Mouse (Mus musculus) mature B cell (primary cell): ENCODE data around the gene Dscaml1.
"Not testable (repeated sequence)": the region's sequence is repeated elsewhere in the genome, so short reads cannot be mapped to it uniquely, and the experiment has no call there.

Source experiments
- in situ Hi-C: fragments of 300-500 bp; cut with MboI; formaldehyde crosslinking; loops from 2 replicates; pipeline ENCODE4 v1.14.3; 2019

The Dscaml1 gene

DNA sequence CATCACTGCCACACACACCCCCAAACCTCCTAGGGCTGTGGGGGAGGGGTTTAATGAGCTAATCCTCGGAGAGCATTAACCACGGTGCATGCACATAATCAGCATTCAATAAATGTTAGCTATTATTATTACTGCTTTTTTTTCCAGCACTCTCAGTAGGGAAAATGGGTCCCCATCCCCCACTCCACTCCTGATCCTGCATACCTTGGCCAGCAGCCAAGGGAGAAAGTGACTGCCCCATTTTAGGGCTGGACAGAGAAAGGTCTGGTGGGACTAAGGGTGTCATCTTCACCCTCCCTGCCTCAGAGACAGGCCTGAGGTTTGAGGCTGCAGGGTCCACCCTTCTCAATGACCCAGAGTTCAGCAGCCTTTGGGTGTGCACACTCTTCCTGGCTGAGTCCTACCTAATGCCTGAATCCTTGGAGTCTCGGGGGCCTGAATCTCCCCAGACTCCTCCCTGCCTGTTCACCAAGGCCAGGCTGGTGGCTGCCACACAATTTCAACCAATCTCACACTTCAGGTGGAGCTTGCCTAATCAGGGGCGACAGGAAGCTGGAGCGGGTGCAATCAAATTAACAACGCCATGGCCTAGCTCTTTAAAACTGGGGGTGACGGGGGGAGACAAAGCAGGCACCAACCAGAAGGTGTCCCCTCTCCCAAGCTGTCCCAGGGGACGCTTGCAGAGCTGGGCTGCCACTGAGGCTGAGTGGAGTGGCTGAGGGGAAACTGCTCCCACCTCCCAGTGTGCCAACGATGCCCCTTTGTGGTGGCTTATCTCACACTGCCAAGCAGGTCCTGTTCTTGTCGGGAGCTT is 267.2 kb downstream of the Dscaml1 start:
- in situ Hi-C loops = no loop called here

DNA sequence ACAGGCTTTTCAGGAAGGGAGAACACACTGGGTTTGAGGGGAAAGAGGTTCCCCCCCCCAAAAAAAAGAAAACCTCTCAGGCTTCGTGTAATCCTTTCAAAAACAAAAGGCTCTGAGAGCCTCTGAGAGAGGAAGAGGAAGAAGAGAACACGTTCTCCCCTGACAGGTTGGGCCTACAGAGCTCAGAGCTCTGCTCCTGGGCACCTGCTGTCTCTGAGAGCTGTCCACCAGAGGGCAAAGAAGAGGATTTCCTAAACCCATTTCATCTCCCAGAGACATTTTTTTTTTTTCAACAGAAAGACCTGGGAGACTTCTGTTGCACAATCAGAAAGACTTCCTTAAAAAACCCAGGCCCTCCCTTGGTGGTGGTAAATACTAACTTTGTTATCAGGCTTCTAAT is 267.8 kb downstream of the Dscaml1 start:
- in situ Hi-C loops = no loop called here

DNA sequence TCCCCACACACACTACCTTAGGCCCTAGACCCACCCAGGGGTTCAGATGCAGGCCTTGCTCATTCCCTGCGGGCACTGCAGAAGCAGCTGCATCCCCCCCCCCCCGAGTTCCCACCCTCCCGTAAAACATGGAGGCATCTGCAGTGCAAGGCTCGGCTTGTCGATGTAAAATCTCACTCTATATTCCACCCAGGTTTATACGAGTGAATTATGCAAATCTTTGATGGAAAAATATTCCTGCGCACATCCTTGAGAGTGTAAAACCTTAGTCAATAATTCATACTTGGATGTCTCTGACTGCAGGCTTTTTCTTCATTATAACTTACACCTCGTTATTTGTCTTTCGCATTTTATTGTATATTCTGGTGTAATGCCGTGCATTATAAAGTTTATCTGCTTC is 272.7 kb downstream of the Dscaml1 start:
- in situ Hi-C loops = no loop called here

DNA sequence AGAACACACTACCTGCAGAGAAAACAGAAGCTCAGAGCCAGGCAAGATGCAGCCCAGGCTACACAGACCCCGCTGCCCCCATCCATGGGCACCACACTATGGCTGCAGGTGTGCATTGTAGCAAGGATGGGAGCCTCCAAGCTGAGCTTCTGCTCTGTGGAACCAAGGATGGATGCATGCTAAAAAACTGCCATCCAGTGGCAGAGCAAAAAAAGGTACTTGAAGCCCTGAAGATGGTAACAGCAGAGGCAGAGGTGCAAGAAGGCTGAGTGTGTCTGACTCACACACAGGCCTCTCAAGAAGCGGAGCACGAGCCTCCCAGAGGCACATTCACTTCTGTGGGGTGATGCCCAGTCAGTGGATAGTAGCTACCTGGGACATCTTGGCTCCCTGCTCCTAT is 276.8 kb downstream of the Dscaml1 start:
- in situ Hi-C loops = no loop called here

DNA sequence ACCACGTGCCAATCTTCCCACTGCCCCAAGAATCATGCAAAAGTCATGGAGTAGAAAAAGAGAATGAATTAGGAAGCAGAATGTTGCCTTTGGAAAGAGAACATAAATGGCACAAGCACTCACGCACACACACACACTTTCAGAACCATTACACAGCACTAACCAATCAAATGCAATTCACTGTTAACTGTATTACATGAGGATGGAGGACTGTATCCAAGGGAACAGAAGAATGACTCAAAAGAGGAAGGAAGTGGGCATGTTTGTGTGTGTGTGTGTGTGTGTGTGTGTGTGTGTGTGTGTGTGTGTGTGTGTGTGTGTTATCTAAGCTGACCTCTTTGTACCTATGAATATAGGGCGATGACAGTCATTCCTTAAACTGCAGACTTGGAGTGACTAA is 278.0 kb downstream of the Dscaml1 start:
- in situ Hi-C loops = no loop called here

DNA sequence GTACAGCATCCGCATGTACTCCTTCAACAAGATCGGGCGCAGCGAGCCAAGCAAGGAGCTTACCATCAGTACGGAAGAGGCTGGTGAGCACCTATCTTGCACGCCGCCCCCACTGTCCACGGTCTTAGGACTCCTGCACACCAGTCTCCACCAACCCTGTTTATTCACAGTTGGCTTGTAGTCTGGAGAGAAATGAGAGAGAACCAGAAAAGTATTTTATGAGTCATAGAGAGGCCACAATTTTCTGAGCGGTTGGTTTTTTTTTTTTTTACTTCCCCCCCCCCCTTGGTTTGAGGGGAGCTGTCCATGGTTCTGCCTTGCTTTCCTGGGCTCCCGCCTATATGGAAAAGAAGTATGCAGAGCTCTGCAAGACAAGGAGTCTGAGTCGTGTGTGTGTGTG is 283.9 kb downstream of the Dscaml1 start:
- in situ Hi-C loops = no loop called here

DNA sequence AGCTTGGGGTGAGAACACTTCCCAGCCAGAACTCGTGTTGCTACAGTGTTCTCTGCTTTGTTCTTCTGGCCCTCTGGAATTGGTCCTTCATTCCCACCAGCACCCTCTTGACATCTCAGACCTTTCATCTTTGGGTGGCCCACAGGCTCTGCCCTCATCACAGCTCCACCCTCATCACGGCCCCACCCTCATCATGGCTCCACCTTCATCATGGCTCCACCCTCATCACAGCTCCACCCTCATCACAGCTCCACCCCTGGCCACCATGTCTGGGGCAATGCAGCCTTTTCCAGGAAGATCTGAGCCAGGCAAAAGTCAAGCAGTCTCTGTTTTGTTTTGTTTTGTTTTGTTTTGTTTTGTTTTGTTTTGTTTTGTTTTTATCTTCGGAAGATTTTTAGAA is 289.0 kb downstream of the Dscaml1 start:
- in situ Hi-C loops = no loop called here

DNA sequence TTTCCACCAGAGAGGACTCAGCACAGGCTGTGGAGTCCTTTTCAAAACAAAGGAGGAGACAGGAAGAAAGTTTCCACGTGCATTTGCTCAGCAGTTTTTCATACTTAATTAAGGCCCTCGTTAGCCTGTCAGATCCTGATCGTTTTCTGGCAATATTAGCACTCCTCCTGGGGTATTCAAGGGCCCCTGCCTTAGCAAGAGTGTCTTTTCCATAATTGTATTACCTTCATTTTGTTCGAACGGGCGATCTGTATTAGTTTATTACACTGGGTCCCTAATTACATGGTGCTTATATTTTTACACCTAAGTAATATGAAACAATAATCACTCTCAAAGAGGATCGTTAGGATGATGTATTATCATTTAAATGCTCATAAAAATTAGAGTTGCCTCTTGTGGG is 293.6 kb downstream of the Dscaml1 start:
- in situ Hi-C loops = no loop called here

DNA sequence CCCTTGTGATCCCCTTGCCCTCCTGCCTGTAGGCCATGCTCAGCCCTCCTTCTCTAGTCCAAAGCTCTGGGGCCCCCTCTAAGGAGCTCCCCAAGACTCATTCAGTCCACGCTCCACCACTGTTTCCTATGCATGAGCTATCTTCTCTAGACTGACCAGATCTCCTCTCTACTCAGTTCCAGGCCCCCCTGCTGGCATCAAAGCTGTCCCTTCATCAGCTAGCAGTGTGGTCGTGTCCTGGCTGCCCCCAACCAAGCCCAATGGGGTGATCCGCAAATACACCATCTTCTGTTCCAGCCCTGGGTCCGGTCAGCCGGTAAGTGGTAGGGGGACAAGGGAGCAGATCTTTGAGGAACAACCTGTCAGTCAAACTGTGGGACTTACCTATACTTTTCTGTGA is 305.4 kb downstream of the Dscaml1 start:
- in situ Hi-C loops = no loop called here

DNA sequence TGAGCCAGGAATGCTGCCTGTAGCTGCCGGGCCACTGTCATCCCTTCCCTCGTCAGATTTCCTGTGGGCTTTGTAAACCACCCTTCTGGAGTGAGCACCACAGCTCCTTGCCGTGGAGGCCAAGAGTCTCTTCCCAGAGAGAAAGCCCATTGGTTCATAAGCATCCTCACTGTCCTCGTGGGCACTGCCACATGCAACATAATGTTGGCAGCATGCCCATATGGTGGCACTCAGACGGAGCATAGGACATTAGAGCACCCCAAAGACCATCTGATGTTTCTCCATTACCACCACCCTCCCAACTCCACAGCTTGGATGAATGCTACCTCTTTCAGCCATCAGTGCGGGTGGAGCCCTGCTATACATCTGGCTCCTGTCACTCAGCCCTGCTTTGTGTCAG is 306.8 kb downstream of the Dscaml1 start:
- in situ Hi-C loops = no loop called here

DNA sequence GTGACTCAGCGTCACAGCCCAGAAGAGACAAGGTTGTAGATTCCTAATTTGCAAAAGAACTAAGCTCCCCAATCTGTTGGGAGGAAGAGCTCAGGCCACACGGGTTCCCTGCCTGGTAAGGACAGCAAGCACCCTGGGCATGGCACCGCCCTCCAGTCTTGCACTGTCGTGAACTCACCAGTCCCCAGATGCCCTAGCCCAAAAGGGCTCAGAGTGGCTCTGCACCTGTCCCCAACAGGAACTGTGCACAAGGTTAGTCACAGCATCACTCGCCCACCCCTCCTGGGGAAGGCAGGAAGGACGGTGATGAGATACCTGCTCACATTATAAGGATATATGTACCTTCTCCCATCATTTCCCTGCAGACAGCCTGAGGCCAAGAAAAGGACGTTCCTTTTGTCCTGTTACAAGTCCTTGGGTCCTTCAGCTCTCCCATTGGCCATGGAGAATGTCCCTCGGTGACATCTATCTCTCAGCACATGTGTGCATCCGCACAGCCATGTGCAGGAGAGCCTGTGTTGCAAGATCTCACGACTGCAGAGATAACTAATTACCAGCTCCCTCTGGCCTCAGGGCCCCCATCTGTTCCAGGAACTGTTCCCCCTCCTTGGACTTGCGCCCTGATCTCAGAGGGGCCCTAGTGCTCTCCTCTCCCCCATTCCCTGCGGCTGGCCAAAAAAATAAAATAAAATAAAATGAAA is 312.7 kb downstream of the Dscaml1 start:
- in situ Hi-C loops = no loop called here

DNA sequence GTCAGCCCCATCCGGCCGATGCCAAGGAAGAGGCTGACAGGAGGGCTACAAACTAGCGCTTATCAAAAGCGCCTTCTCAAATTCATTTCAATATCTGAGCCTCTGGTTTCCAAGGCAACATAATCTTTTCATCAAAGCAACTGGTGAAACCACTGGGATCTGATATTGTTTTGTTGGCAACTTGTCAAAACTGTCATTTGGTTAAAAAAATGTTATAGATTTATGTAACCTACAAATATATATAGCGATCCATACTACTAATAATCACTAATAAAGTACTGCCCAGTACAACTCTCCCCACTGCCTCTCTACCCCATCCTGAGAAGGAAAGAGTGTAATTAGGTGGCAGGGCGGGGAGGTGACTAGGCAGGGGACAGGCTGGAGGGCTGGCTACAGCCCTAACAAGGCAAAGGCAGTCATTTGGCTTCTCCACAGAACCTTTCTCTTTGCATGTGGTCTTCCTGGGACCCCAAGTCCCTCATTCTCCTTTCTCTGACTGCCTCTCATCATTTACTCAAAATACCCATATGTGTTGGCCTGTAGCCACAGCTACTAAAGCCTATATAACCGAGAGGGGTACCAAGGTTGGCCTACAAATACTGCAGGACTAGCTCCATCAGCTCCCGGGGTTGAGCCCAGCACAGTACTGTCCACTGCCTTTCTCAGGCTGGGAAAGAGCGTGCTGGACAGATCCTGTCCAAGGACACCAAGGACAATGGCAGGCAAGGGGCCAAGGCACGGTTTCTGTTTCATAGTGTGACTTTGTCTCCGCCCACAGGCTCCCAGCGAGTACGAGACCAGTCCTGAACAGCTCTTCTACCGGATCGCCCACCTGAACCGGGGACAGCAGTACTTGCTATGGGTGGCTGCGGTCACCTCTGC is 313.5 kb downstream of the Dscaml1 start:
- in situ Hi-C loops = no loop called here

DNA sequence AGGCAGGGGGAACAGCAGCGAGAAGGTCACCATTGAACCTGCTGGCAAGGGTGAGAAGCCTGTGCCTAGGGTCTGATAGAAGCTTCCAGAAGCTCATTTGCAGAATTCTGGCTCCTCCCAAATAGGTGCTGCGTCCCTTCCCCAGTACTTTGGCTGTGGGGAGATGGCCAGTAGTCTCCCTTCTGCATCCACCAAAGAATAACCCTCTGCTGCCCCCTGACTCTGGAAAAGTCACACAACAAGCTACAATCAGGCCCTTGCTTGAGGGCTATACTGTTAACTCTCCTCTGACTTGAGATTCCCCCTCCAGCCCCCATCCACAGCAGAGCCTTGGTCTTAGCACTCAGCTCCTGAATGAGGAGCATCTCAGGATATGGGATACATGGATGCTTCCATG is 314.2 kb downstream of the Dscaml1 start:
- in situ Hi-C loops = no loop called here

DNA sequence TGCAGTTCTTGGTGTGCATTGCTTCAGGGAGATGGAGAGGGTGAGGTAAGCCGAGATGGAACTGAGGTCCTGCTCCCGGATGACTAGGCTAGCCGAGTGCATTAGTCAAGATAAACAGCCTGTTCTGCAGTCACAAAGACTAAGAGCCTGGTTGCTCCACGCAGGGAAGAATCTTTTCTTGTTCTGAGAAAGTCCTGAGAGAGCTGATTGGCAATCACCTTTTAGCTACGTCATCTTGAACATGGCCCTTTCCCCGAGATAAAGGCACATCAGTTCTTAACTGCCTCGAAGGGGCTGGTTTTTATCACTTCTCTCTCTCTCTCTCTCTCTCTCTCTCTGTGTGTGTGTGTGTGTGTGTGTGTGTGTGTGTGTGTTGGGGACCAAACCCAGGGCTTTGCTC is 319.0 kb downstream of the Dscaml1 start:
- in situ Hi-C loops = no loop called here

DNA sequence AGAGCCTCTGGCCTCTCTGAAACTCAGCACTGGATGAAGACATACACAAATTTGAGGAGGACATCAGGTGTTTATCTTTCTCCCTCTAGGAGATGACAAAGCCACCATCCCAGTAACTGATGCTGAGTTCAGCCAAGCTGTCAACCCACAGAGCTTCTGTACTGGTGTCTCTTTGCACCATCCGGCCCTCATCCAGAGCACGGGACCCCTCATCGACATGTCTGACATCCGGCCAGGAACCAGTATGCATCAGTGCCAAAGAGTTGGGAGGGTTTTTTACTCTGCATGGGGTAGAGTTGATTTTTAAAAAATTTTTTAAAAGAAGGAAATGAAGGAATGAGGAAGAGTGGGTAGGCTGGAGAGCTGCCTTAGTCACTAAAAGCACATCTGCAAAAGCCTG is 323.5 kb downstream of the Dscaml1 start:
- in situ Hi-C loops = no loop called here

DNA sequence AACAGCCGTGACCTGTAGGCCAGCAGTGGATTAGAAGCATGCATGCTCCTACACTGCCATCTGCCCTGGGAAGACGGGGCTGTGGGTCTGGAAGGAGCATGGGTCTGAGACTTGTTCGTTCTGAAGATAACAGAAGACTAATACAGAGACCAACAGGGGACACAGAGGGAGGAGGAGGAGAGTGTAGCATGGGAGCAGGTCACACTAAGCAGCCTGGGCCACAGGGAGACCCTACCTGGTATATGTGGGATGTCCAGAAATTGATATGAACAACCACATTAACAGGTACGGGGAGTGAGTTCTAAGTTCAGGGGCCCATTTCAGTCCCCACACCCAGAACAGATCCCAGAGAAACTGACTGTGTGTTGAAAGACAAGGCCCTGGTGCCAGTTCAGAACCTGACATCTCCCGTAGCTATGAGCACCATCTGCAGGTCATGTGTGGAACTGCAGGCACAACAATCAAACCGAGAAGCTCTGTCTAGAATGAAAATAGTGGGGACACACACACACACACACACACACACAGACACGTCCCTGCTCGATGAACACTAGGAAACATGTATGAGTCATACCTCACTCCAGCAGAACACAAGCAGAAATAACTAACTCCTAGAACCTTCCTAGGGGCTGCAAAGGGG is 328.1 kb downstream of the Dscaml1 start:
- in situ Hi-C loops = no loop called here

DNA sequence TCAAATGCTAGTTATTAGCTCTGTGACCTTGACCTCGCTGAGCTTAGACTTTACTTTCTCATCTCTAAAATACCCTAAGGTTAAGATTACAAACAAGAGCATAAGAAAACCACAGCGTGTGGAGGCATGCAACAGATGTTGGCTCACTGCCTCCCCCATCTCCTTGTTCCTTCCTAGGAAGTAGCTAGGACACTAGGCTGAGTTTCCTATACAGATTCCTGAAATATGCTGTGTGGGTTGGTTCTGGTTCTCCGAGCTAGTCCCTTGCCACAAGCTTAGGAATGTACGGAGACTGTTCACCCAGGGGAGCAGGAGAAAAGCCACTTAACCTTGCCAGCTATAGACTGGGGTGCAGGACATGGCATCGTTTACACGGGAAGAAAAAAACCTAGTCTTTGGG is 339.8 kb downstream of the Dscaml1 start:
- in situ Hi-C loops = no loop called here

DNA sequence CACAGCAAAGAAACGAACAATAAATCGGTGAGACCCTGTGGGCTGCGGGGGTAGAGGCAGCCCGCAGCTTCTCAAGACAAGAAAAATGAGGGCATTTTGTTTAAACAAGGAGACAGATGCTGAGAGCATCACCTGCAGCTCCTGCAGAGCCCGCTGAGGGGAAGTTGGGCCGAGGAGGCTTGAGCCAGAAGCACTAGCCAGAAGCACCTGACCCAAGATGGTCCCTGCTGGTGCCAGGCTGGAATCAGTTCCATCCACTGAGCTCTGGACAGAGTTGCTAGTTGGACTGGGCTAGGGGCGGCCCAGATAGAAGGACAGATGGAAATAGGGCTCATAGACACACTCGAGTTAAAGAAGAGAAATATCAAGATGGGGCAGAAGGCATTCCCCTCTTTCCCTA is 340.7 kb downstream of the Dscaml1 start:
- in situ Hi-C loops = no loop called here

DNA sequence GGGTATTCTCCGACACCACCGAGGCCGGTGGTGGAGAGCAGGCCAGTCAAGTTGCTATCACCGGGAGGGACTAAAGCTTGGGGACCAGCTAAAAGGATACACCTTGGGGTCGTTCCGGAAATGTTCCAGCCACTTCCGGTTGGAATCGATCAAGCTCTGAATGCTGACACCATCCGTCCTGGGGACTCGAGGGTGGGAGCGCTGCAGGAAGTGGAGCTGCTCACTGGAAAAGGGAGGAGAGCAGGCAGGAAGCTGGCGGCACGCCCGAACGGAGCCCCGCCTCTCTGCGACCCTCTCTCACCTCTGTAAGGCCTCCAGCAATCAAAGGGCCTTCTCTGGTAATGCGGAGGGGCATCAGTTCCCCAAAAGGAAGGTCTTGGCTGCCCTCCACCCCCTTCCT is 342.0 kb downstream of the Dscaml1 start:
- in situ Hi-C loops = no loop called here

DNA sequence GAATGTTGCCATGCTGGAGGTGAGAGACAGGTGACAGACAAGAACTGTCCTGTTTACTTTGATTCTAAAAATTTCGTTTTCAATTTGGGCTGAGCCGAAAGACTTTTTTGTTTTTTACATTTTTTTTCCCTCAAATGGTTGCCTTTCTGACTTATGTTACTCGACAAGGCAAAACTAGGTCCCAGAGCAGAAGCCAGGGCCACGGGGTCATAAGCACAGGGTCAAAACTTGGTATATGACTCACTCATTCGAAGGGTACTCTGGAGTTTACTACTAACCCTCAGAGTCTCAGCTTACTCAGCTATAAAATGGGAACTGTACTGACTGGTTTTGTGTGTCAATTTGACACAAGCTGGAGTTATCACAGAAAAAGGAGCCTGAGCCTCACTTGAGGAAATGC is 343.2 kb downstream of the Dscaml1 start:
- in situ Hi-C loops = no loop called here

DNA sequence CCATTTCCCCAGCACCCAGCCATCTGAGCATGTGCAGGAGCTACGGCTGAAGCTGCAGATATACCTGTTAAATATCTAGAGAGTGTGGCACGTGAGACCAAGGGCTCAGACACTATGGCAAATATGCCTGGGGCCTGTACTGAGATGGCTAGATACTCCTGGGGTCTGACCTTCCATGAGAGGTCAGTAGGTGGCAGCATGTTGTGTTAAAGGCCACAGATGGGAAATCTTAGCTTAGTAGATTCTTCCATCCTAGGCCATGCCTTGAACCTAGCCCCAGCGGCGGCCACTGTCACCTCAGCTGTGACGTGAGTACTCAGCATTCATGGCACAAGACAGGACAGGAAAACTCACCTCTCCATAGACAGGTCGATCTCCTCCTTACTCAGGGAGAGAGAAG is 347.7 kb downstream of the Dscaml1 start:
- in situ Hi-C loops = no loop called here

DNA sequence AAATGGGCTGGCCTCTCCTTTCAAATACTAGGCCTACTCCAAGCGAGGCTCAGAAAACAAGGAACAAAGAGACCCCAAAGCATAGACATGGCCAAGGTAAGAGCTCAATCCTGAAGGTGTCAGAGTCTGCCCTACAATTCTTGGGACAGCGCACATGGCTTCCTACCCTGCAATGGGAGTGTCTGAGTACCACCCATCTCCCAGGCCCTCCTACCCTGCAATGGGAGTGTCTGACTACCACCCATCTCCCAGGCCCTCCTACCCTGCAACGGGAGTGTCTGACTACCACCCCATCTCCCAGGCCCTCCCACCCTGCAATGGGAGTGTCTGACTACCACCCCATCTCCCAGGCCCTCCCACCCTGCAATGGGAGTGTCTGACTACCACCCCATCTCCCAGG is 349.7 kb downstream of the Dscaml1 start:
- in situ Hi-C loops = not testable (repeated sequence)
